Mouse (Mus musculus) myocyte (in vitro differentiated cells): ENCODE measurements around the gene Serping1. TPM values are rescaled to one million over a fixed set of nuclear protein-coding genes. Genes with fewer than 3 reads are reported as not detected.

Experiments
- H3K27me3 ChIP-seq: one replicate; pipeline ENCODE4 v1.6.1; 2011; ENCODE audit not compliant: control insufficient read depth, insufficient read depth, insufficient read length
- H3K36me3 ChIP-seq: one replicate; pipeline ENCODE4 v1.6.1; 2011; ENCODE audit not compliant: control insufficient read depth, insufficient read depth
- H3K4me2 ChIP-seq: one replicate; pipeline ENCODE4 v1.6.1; 2011; ENCODE audit warnings: low read depth, control low read depth
- H3K4me3 ChIP-seq: one replicate; pipeline ENCODE4 v1.5.1; 2011; ENCODE audit warnings: mild to moderate bottlenecking, control low read depth, moderate library complexity
- H3K79me2 ChIP-seq: one replicate; pipeline ENCODE4 v1.6.1; 2011; ENCODE audit not compliant: control insufficient read depth, insufficient read depth
- H3ac ChIP-seq: one replicate; pipeline ENCODE4 v1.6.1; 2011; ENCODE audit not compliant: control insufficient read depth, insufficient read length
- CEBPB ChIP-seq: IDR thresholded peaks from 2 replicates; pipeline ENCODE4 v1.6.1; 2011; ENCODE audit warnings: mild to moderate bottlenecking, moderate library complexity; ENCODE audit not compliant: poor library complexity, insufficient read depth, severe bottlenecking
- E2F4 ChIP-seq: IDR thresholded peaks from one replicate; pipeline ENCODE4 v1.6.1; 2011; ENCODE audit warnings: mild to moderate bottlenecking, control low read depth, moderate library complexity; ENCODE audit not compliant: insufficient read depth
- MAX ChIP-seq: IDR thresholded peaks from one replicate; pipeline ENCODE4 v1.6.1; 2011; ENCODE audit warnings: low read depth, mild to moderate bottlenecking, control low read depth
- MYOD1 ChIP-seq, 3 experiments: IDR thresholded peaks; one replicate each; pipeline ENCODE4 v1.6.1; 2011; ENCODE audit warnings: control low read depth in 2 of 3, low read depth in 2 of 3, mild to moderate bottlenecking in 2 of 3, moderate library complexity in 1 of 3; ENCODE audit not compliant: insufficient read length in 2 of 3, control insufficient read depth in 1 of 3
- MYOG ChIP-seq, 3 experiments: IDR thresholded peaks; one replicate each; pipeline ENCODE4 v1.6.1; 2011; ENCODE audit warnings: control low read depth in 2 of 3, low read depth in 2 of 3, mild to moderate bottlenecking in 2 of 3; ENCODE audit not compliant: insufficient read length in 2 of 3, control insufficient read depth in 1 of 3, insufficient read depth in 1 of 3
- POLR2A ChIP-seq: IDR thresholded peaks from one replicate; pipeline ENCODE4 v1.6.1; 2011; ENCODE audit warnings: low read depth, mild to moderate bottlenecking, control low read depth, moderate library complexity; ENCODE audit not compliant: insufficient read length
- POLR2AphosphoS2 ChIP-seq: IDR thresholded peaks from one replicate; pipeline ENCODE4 v1.6.1; 2011; ENCODE audit warnings: low read depth, control low read depth; ENCODE audit not compliant: insufficient read length
- REST ChIP-seq: IDR thresholded peaks from one replicate; pipeline ENCODE4 v1.6.1; 2011; ENCODE audit warnings: mild to moderate bottlenecking, control low read depth, moderate library complexity; ENCODE audit not compliant: insufficient read depth, insufficient read length
- SRF ChIP-seq: IDR thresholded peaks from one replicate; pipeline ENCODE4 v1.6.1; 2011; ENCODE audit warnings: low read depth; ENCODE audit not compliant: control insufficient read depth, insufficient read length
- TCF12 ChIP-seq: IDR thresholded peaks from one replicate; pipeline ENCODE4 v1.6.1; 2011; ENCODE audit warnings: mild to moderate bottlenecking, control low read depth; ENCODE audit not compliant: poor library complexity, insufficient read depth, severe bottlenecking
- TCF3 ChIP-seq: IDR thresholded peaks from one replicate; pipeline ENCODE4 v1.6.1; 2011; ENCODE audit warnings: low read depth, control low read depth; ENCODE audit not compliant: insufficient read length
- USF1 ChIP-seq: IDR thresholded peaks from one replicate; pipeline ENCODE4 v1.6.1; 2011; ENCODE audit warnings: low read depth, mild to moderate bottlenecking, control low read depth, moderate library complexity
- polyA plus RNA-seq: library from polyadenylated mRNA; unstranded; fragments of >200 nt; fragmentation: generic; extraction: Trizol; gene quantifications from one replicate; pipeline ENCODE4 v1.2.1, GENCODE M21; 2012; ENCODE audit warnings: missing spikeins

The Serping1 gene
- polyA plus RNA-seq, 1 experiment, result 0.62 TPM

GRCm38 (mm10) chr2:84797833-84798492 lies 22.7 kb upstream of the Serping1 start:
- no peaks in the 10 kb centered on the region for H3K79me2 ChIP-seq
- peak overlapping the region; percentile 85 for H3K4me3 ChIP-seq
- peak overlapping the region; percentile 100 for H3K4me2 ChIP-seq
- H3K27me3 ChIP-seq, result no peaks in the 10 kb centered on the region
- no peaks in the 10 kb centered on the region for H3K36me3 ChIP-seq
- peak overlapping the region; percentile 1 for H3ac ChIP-seq
- no peak for TF ChIP-seq E2F4
- no peak for TF ChIP-seq TCF12
- no peak for TF ChIP-seq CEBPB
- no peak for TF ChIP-seq USF1
- no peak for TF ChIP-seq POLR2AphosphoS2
- TF ChIP-seq SRF, result no peak
- no peak for TF ChIP-seq MYOG (IDR thresholded peaks at IDR 0.05; ENCODE audit: control insufficient read depth in 1 of 3, insufficient read depth in 1 of 3, insufficient read length in 2 of 3, low read depth in 2 of 3)
- TF ChIP-seq TCF3, result no peak

DNA sequence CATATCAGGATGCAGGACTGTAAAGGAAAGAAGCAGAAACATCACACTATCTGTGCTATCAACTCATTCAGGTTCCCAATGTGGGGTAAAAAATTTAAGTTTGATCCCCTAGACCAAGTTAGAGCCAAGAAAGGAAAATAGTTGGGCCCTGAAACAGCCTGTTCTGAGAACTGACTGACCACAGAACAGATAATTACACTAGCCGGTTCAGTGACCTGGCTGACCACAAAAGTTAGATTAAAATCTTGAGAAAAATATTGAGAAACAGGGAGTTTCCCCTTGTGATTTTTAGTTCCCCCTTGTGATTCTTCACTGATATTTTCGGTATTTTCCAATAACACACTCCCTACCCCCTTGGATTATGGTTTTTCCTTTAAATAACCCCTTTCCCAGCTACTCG lies 18.6 kb upstream of the Serping1 start:
- H3K79me2 ChIP-seq, result no peaks in the 10 kb centered on the region
- no peak overlapping the region for H3K4me3 ChIP-seq
- TF ChIP-seq TCF3 (no peak), E2F4 (no peak), POLR2AphosphoS2 (no peak), CEBPB (no peak)
- no peaks in the 10 kb centered on the region for H3K27me3 ChIP-seq
- H3ac ChIP-seq, result no peak overlapping the region
- no peak overlapping the region for H3K4me2 ChIP-seq
- H3K36me3 ChIP-seq, result no peaks in the 10 kb centered on the region

GRCm38 (mm10) chr2:84793154-84793553 lies 17.9 kb upstream of the Serping1 start:
- no peaks in the 10 kb centered on the region for H3K27me3 ChIP-seq

GRCm38 (mm10) chr2:84792516-84792915 lies 17.3 kb upstream of the Serping1 start:
- Histone ChIP-seq H3ac (no peak overlapping the region), H3K4me3 (no peak overlapping the region), H3K36me3 (no peaks in the 10 kb centered on the region), H3K79me2 (no peaks in the 10 kb centered on the region), H3K4me2 (no peak overlapping the region), H3K27me3 (no peaks in the 10 kb centered on the region)
- TF ChIP-seq REST (no peak), TCF3 (no peak), MYOG (IDR thresholded peaks at IDR 0.05; ENCODE audit: control insufficient read depth in 1 of 3, insufficient read depth in 1 of 3, insufficient read length in 2 of 3, low read depth in 2 of 3) (no peak), POLR2AphosphoS2 (no peak), E2F4 (no peak), MAX (no peak)

More at GRCm38 (mm10) chr2:84793154-84793553, 17.9 kb upstream of the Serping1 start:
- Histone ChIP-seq H3K4me3 (no peak overlapping the region), H3ac (no peak overlapping the region), H3K36me3 (no peaks in the 10 kb centered on the region), H3K4me2 (no peak overlapping the region), H3K79me2 (no peaks in the 10 kb centered on the region)
- TF ChIP-seq MYOD1 (IDR thresholded peaks at IDR 0.05; ENCODE audit: control insufficient read depth in 1 of 3, insufficient read length in 2 of 3, low read depth in 2 of 3) (no peak), TCF3 (no peak), MAX (no peak), CEBPB (no peak), USF1 (no peak), MYOG (IDR thresholded peaks at IDR 0.05; ENCODE audit: control insufficient read depth in 1 of 3, insufficient read depth in 1 of 3, insufficient read length in 2 of 3, low read depth in 2 of 3) (no peak), TCF12 (no peak), E2F4 (no peak), REST (no peak), POLR2A (no peak), POLR2AphosphoS2 (no peak), SRF (no peak)

DNA sequence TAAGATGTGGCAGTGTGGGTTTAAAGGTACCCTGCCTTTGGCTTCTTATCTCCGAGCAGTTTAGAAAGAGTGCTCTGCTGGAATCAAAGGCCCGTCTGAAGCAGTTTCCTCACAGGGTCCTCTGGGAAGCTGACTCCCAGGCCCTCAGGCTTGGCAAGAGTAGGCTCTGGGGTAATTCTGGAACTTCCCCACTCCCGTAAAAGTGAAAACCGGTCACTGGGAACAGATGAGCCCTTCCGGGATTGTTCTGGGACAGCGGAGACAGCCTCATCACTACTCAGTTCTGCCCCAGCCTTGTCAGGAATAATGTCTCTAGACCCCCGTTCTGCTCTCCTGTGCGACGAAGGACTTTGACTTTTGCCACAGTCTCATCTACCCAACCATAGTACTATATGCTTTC lies 15.2 kb upstream of the Serping1 start:
- Histone ChIP-seq H3K36me3 (no peaks in the 10 kb centered on the region), H3K27me3 (no peaks in the 10 kb centered on the region), H3K4me2 (no peak overlapping the region), H3K4me3 (no peak overlapping the region), H3ac (no peak overlapping the region), H3K79me2 (no peaks in the 10 kb centered on the region)
- TF ChIP-seq E2F4, result no peak
- no peak for TF ChIP-seq POLR2A
- TF ChIP-seq MYOD1 (IDR thresholded peaks at IDR 0.05; ENCODE audit: control insufficient read depth in 1 of 3, insufficient read length in 2 of 3, low read depth in 2 of 3), result no peak
- no peak for TF ChIP-seq MYOG (IDR thresholded peaks at IDR 0.05; ENCODE audit: control insufficient read depth in 1 of 3, insufficient read depth in 1 of 3, insufficient read length in 2 of 3, low read depth in 2 of 3)
- no peak for TF ChIP-seq USF1
- TF ChIP-seq TCF12, result no peak
- no peak for TF ChIP-seq CEBPB
- TF ChIP-seq SRF, result no peak
- no peak for TF ChIP-seq POLR2AphosphoS2
- no peak for TF ChIP-seq TCF3
- TF ChIP-seq MAX, result no peak
- TF ChIP-seq REST, result no peak
